Mouse (Mus musculus) hindbrain, embryonic 11.5 days (tissue): ENCODE results near the gene Yes1. TPM values are rescaled to one million over a fixed set of nuclear protein-coding genes. Genes with fewer than 3 reads are reported as not detected.
"Not testable (repeated sequence)": the region's sequence is repeated elsewhere in the genome, so short reads cannot be mapped to it uniquely, and the experiment has no call there.

ENCODE experiments used
- ATAC-seq: fragments of 200-750 bp; cut with Nextera tagmentation; 2 replicates; pipeline ENCODE4 v1.8.0; 2017; ENCODE audit warnings: mild to moderate bottlenecking, moderate TSS enrichment, moderate library complexity; ENCODE audit not compliant: low FRiP score
- DNase-seq: peaks from one replicate; pipeline ENCODE4 v3.0.0-alpha.2; 2015; ENCODE audit warnings: low spot score
- H3K27ac ChIP-seq: fragments of 300-500 bp; sonication (generic); 2 replicates; pipeline ENCODE4 v1.5.1; 2014; ENCODE audit warnings: mild to moderate bottlenecking, low read depth, low read length
- H3K27me3 ChIP-seq: fragments of 300-500 bp; sonication (generic); 2 replicates; pipeline ENCODE4 v1.6.1; 2014; ENCODE audit warnings: mild to moderate bottlenecking, low read length, moderate library complexity, mixed read lengths; ENCODE audit not compliant: control insufficient read depth, insufficient read depth
- H3K36me3 ChIP-seq: fragments of 300-500 bp; sonication (generic); 2 replicates; pipeline ENCODE4 v1.6.1; 2014; ENCODE audit warnings: mild to moderate bottlenecking, low read length, moderate library complexity, mixed read lengths; ENCODE audit not compliant: control insufficient read depth, insufficient read depth
- H3K4me1 ChIP-seq: fragments of 300-500 bp; sonication (generic); replicated peaks from 2 replicates; pipeline ENCODE4 v1.6.1; 2014; ENCODE audit warnings: low read length, mixed read lengths; ENCODE audit not compliant: control insufficient read depth, insufficient read depth
- H3K4me2 ChIP-seq: fragments of 300-500 bp; sonication (generic); replicated peaks from 2 replicates; pipeline ENCODE4 v1.6.1; 2014; ENCODE audit warnings: mild to moderate bottlenecking, low read depth, low read length
- H3K4me3 ChIP-seq: fragments of 300-500 bp; sonication (generic); 2 replicates; pipeline ENCODE4 v1.5.1; 2014; ENCODE audit warnings: low read depth, low read length
- H3K9ac ChIP-seq: fragments of 300-500 bp; sonication (generic); 2 replicates; pipeline ENCODE4 v1.6.1; 2014; ENCODE audit warnings: low read depth, low read length
- H3K9me3 ChIP-seq: fragments of 300-500 bp; sonication (generic); 2 replicates; pipeline ENCODE4 v1.6.1; 2016; ENCODE audit warnings: low read length; ENCODE audit not compliant: control insufficient read depth
- WGBS: fragments of 180-500 bp; shearing (Covaris S2); extraction: QIAGEN DNeasy Blood & Tissue Kit; methylation state at CpG from one replicate; pipeline ENCODE4 v1.1.7; 2014; 5-methylcytosine and 5-hydroxymethylcytosine counted together
- polyA plus RNA-seq: library from polyadenylated mRNA; unstranded; fragments of >200 nt; fragmentation: Nextera tagmentation; extraction: Ambion mirVana; gene quantifications from 2 replicates; pipeline ENCODE4 v1.2.1, GENCODE M21; 2014

Yes1 gene
- polyA plus RNA-seq, 1 experiment from 2014 or later, result 32.1 TPM

DNA sequence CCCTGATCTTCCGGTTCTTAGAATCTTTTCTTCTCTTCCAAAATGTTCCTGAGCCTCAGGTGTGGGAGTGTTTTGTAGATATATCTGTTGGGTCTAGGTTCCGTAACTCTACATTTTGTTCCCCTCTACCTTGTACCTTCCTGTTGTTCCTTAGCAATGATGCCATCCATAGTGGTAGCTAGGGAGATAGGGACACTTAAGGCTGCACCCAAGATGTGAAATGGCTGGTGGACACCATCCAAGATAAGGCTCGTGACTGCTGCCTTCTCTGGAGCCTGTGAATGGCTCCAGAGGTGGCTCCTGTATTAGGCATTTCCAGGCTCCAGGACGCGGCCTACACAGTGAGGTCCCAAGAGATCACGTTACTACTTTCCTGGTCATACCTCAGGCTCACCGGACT is 117.3 kb downstream of the Yes1 start:
- WGBS, result 90% methylated on average over 7 of the region's 7 CpGs
- DNase-seq, result no peak
- no peak overlapping the region for H3K9ac ChIP-seq

GRCm38 (mm10) chr5:32728851-32729250 is 117.9 kb downstream of the Yes1 start:
- DNase-seq, result no peak
- Histone ChIP-seq H3K9me3 (no peaks in the 10 kb centered on the region), H3K4me3 (no peak overlapping the region), H3K9ac (no peak overlapping the region), H3K27ac (no peak overlapping the region), H3K4me1 (no peaks in the 10 kb centered on the region), H3K36me3 (no peaks in the 10 kb centered on the region), H3K27me3 (no peaks in the 10 kb centered on the region), H3K4me2 (no peak overlapping the region)
- WGBS, result 87% methylated on average over 8 of the region's 8 CpGs
- no peak for ATAC-seq

More for the DNA sequence above, 117.3 kb downstream of the Yes1 start:
- Histone ChIP-seq H3K4me1 (no peaks in the 10 kb centered on the region), H3K27me3 (no peaks in the 10 kb centered on the region), H3K36me3 (no peaks in the 10 kb centered on the region), H3K9me3 (no peaks in the 10 kb centered on the region), H3K4me3 (no peak overlapping the region), H3K4me2 (no peak overlapping the region), H3K27ac (no peak overlapping the region)
- no peak for ATAC-seq

DNA sequence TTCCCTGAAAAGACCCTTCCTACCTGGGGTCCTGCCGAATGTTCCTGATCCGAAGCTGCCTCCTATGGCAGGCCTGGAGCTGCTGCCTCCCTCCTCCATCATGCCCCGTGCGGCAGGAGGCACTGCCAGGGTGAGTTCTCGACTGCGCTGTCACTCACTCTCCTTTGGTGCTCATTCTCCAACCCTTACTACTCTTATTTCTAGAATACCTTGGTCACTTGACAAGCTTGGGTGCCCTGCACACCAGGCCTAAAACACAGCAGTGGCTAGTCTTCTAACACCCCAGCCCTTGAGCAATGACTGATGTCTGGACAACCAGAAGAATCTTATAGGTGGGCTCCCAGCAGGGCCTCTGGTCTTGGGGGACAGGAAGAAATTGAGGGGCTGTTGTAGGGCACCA is 122.9 kb downstream of the Yes1 start:
- peak; percentile 68; the same call in 1 of the 2 replicates for ATAC-seq
- not testable (repeated sequence) for H3K36me3 ChIP-seq

GRCm38 (mm10) chr5:32735779-32736178 is 124.8 kb downstream of the Yes1 start:
- Histone ChIP-seq H3K4me3 (no peak overlapping the region), H3K4me1 (no peaks in the 10 kb centered on the region), H3K4me2 (no peak overlapping the region), H3K36me3 (no peaks in the 10 kb centered on the region), H3K27me3 (no peaks in the 10 kb centered on the region), H3K27ac (no peak overlapping the region), H3K9ac (no peak overlapping the region), H3K9me3 (no peaks in the 10 kb centered on the region)
- DNase-seq (no peak), ATAC-seq (no peak)
- 96% methylated on average over 6 of the region's 6 CpGs for WGBS

More for the DNA sequence above, 122.9 kb downstream of the Yes1 start:
- H3K27ac ChIP-seq, H3K9me3 ChIP-seq, H3K27me3 ChIP-seq, DNase-seq, H3K4me3 ChIP-seq, H3K9ac ChIP-seq, H3K4me1 ChIP-seq, H3K4me2 ChIP-seq: not testable (repeated sequence)
- 88% methylated on average over 6 of the region's 6 CpGs for WGBS

Other genes starting within 250 kb of the Yes1 start
- 219 and 228 TPM in 2 replicates for gene Ppp1cb, start 152.3 kb upstream of the Yes1 start, polyA plus RNA-seq
- 67.2 and 75.3 TPM in 2 replicates for gene Pisd, start 174.5 kb downstream of the Yes1 start, polyA plus RNA-seq
- gene Gm20671, start 215.9 kb downstream of the Yes1 start, polyA plus RNA-seq, result not detected in 2 replicates
- gene Prr14l, start 243.1 kb downstream of the Yes1 start, polyA plus RNA-seq, result 14.7 and 20.0 TPM in 2 replicates